Mouse (Mus musculus) frontal cortex, postnatal 25 days (tissue): Measurements from ENCODE around the gene Uimc1.

Source experiments
- DNase-seq, 2 experiments: peaks; one replicate each; pipeline ENCODE4 v3.0.0; 2022; ENCODE audit warnings: low spot score in 2 of 2

Uimc1 gene

GRCm38 (mm10) chr13:54994576-54994975, 105.5 kb downstream of the Uimc1 start:
- no peak for DNase-seq

- no peak for DNase-seq
These were observed 107.9 kb downstream of the Uimc1 start for GRCm38 (mm10) chr13:54992215-54992614.

- no peak for DNase-seq
These were observed 111.8 kb downstream of the Uimc1 start for GRCm38 (mm10) chr13:54988181-54988760.

- DNase-seq: no peak
These were observed 112.7 kb downstream of the Uimc1 start for GRCm38 (mm10) chr13:54987405-54987804.

- DNase-seq: no peak
These were observed 116.5 kb downstream of the Uimc1 start for GRCm38 (mm10) chr13:54983614-54984013.

- no peak for DNase-seq
These were observed 117.1 kb downstream of the Uimc1 start for GRCm38 (mm10) chr13:54983001-54983400.

GRCm38 (mm10) chr13:54980957-54981356, 119.1 kb downstream of the Uimc1 start:
- no peak for DNase-seq

- no peak for DNase-seq
These were observed 121.3 kb downstream of the Uimc1 start for GRCm38 (mm10) chr13:54978804-54979203.
